Mouse (Mus musculus) embryonic fibroblast, embryonic 13.5 days (primary cell): Measurements from ENCODE around the gene Calcoco1.

Experiments
- CTCF ChIP-seq: IDR thresholded peaks from 2 replicates; pipeline ENCODE4 v1.5.1; 2011; ENCODE audit warnings: mild to moderate bottlenecking, control low read depth, low read length, moderate library complexity, borderline replicate concordance; ENCODE audit not compliant: insufficient read depth
- POLR2A ChIP-seq: IDR thresholded peaks from 2 replicates; pipeline ENCODE4 v1.6.1; 2011; ENCODE audit warnings: low read depth, mild to moderate bottlenecking, control low read depth, low read length, moderate library complexity

DNA sequence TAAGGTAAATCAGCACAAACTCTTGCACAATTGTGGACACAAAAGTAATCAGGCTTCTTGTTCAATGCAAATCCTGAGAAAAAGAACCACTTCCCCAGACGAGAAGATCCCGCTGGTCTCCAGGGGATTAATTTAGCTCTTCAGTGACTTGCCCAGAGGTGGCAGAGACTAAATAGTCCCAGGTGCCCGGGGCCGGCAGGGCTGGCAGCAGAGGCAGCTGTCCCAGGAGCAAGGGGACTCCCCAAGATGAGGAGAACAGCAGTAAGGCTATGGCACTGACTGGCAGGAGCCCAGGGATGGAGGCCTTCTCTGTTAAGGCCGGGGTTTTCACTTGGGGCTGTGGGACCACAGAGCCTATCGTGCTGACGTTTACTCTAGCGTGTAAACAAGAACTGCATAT lies 58.2 kb downstream of the Calcoco1 start:
- TF ChIP-seq POLR2A, result no peak
- TF ChIP-seq CTCF, result no peak
